Mouse (Mus musculus) natural killer cell, adult 2 months (primary cell): ENCODE results near the gene 2810004N23Rik.
A peak's percentile ranks its signal among the peaks of the same experiment; 100 is the strongest.

Source experiments
- DNase-seq, 2 experiments: peaks; one replicate each; pipeline ENCODE4 v3.0.0; 2022; ENCODE audit warnings: low spot score in 2 of 2

2810004N23Rik gene

DNA sequence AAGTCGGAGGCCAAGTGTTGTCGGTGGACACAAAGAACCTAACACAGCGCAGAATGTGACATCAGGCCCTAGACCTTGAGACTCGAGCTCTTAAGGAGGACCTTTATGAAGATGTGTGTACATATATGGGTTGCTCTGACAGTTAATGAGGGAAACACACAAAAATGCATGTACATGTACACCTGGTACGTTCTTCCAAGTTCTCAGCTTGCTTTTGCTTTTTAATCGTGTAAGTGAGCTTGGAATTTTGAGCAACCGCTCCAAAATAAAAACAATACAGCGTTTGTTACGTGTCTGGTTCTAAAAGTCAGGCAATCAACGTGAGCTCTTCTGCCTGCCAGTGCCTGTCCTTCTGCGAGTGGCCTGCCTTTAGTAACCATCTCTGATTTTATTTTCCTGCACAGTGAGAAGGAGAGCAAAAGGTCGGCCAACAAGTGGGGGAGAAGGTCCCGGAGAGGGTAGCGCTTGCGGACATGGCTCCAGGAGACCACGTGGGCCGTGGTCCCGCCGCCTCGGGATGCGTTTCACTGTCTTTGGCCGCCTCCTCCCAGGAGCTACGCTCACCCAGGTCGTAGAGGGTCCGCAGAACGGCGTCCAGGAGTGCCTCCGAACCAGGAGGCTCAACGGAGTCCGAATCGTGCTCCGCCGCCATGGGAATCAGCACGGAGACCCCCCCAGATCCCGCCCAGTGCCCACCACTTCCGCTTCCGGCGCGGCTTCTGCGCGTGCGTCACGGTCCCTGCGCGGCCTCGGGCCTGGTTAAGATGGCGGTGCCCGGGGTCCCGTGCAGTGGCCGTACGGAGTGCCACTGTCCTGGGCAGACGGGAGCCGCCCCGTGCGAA is at the start of gene 2810004N23Rik, which contains the start of gene Gnpat:
TSS of gene 2810004N23Rik (minus strand) at position 800 of the 842 bp plus-strand sequence.
TSS of gene Gnpat (plus strand) at position 713 of the 842 bp plus-strand sequence.
- DNase-seq = peak; percentile 91 to 92

DNA sequence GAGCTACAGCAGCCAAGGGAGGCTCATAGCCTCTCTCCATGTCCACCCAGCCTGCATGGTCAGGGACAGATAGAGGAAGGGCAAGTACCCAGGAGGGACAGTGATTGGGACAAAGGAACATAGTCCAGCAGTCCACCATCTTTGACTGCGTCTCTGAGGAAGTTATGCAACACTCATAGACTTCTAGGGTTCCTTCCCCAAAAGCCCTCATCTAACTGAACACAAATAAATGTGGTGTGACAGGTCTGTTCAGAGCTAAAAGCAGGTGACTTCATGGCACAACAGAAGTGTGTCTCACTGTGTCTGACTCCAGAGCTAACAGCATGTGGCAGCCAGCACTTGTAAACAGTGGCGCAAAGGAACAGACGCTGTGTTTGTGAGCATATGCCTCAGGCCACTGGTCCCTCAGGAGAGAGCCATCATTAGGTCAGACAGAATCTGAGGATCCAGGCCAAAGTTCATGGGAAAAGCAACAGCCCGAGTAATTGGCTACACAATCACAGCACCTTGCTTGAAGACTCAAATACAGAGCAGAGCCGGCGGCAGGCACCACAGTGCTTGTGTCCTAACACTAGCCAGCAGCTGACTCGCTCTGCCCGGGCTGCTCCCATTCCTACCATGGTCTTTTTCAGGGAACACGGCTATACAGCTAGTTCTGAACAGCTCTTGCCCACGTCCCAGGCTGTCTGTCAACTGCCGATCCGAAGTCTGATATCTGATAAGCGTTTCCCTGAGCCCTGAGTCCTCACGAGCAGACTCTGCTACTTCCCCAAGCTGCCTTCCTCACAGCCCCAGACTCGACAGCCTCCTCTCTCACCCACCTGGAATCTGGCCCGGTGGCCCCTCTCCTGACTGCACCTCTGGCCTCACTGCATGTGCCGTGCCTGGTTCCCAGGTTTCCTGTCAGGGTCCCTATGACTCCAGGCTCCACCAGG is 49.3 kb upstream of the 2810004N23Rik start:
- DNase-seq = no peak

DNA sequence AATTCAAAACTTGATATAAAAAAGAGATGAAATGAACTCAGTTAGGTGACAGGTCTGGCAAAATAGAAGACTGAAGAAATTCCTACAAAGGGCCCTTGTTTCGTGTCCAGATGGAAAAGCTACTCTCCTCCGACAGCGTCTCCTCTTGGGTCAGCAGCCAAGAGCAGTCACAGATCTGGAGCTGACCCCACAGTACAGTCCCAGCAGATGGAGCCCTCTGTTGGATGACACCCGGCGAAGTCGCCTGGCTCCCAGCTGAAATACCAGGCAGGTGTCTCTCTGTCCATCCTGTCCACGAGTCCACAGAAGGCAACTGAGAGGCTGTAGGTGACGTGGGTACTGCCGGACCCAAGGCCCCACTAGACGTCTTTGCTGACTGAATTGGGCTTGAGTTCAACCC is 47.4 kb upstream of the 2810004N23Rik start:
- no peak for DNase-seq

DNA sequence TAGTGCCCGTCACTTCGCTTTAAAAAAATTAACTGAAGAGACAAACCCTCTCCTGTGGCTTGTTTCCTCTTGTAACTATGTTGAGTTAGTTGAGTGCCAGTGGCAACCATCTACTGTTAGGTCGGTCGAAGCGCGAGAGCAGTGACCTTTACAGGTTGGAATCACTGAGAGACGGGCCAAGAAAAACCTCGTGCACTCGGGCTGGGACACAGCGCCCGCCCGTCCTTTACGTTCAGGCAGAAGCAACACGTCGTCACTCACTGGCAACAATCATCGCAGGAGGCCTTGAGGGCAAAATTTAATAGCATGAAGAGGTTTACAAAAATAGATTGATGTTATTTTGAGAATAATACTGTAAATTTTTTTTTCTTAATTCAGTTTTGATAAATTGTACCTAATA is 47.0 kb upstream of the 2810004N23Rik start:
- DNase-seq = no peak

DNA sequence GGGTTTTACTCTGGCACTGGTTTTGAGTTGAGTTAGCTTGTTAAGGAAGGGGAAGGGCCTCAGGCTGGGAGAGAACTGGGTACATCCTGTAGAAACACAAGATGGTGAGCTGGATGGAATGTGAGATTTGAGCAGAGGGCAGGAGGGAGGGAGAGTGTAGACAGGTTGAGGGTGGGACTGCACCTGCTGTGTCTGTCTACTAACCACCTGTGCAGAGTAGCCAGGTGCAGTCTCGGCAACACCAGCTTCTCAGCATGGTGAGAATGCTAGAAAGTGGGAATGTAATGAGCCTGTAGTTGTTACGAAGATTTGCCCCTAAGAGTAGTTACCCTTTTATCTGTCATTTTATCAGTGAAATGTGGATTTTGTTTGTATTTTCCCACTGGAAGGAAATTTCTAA is 42.6 kb upstream of the 2810004N23Rik start:
- no peak for DNase-seq

DNA sequence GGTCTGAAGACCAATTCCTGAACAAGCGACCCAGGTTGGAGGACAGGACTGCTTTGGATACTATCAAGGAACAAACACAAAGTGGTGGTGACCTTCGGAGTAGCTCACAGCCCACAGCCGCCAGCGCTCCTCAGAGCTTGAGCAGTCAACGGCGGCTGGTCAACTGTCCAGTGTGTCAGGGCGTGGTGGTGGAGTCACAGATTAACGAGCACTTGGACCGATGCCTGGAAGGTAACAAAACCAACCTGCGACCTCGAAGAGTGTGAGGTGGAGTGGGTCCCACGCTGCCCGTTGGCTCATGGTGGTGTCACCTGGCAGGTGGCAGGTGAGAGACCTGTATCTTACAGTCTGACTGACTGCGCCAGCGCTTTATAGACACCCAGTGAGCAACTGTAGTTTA is 40.3 kb upstream of the 2810004N23Rik start:
- no peak for DNase-seq

DNA sequence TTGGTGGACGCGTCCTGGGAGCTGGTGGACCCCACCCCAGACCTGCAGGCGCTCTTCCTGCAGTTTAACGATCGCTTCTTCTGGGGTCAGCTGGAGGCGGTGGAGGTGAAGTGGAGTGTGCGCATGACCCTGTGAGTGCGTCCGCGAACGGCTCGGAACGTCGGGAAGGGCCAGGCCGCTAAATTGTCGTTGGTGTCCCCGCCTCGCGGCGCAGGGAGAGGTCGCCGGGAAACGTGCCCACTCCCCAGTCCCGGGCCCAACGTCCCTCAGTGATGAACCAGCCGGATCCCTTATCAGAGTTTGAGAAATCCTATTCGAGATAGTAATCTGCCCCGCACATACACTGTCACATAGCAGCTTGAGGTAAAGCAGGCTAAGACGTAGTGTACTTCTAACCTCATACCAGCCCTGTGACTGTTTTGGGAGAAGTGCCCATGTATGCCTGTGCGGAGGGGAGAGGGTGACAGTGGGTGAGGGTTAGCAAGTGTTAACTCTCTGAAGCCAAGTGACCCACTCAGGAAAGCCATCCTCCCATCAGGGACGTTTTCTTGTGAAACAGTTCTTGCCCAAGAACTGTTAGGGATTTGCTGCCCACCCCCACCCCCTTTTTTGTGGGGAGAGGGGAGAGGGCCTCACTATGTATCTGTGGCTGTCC is 35.5 kb upstream of the 2810004N23Rik start:
- DNase-seq = no peak

DNA sequence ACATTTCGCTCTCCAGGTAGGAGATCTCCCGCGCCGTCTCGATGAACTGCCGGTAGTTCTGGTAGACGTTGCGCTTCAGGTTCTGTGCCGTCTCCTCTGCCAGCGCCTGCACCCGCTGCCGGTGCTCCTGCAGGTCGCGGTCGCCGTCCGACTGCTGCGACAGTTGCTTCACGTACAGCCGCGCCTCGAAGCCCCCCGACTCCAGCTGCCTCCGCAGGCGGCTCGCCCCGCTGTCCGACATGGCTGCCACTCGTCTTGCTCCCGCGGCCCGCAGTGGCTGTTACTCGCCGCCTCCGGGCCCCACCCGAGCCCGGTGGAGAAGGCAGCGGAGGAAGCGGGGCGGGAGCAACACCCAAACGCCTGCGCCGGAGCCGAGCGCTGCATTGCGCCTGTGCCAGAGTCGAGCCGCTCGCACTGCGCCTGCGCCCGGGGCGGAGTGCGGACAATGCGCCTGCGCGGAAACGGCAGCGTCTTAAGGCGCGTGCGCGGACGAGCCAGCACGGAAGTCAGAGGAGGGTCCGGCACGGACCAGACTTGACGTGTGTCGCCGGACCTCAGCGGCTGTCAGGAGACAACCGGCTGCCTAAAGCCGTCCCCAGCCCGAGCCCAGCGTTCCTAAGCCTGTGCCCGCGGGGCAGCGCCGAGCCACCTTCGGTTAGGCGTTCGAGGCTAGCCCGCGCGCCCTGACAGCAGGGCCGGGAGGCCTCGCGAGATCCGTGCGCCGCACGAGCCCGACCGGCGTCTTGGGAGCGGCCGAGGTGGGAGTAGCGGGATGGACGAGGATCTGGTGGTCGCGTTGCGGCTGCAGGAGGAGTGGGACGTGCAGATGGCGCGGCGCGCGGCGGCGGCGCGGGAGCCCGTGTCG is 34.7 kb upstream of the 2810004N23Rik start, which contains the start of the genes Exoc8 and Sprtn:
TSS of gene Exoc8 (minus strand) at position 320 of the 865 bp plus-strand sequence.
TSS of gene Sprtn (plus strand) at position 501 of the 865 bp plus-strand sequence.
- peak; percentile 96 to 97 for DNase-seq

DNA sequence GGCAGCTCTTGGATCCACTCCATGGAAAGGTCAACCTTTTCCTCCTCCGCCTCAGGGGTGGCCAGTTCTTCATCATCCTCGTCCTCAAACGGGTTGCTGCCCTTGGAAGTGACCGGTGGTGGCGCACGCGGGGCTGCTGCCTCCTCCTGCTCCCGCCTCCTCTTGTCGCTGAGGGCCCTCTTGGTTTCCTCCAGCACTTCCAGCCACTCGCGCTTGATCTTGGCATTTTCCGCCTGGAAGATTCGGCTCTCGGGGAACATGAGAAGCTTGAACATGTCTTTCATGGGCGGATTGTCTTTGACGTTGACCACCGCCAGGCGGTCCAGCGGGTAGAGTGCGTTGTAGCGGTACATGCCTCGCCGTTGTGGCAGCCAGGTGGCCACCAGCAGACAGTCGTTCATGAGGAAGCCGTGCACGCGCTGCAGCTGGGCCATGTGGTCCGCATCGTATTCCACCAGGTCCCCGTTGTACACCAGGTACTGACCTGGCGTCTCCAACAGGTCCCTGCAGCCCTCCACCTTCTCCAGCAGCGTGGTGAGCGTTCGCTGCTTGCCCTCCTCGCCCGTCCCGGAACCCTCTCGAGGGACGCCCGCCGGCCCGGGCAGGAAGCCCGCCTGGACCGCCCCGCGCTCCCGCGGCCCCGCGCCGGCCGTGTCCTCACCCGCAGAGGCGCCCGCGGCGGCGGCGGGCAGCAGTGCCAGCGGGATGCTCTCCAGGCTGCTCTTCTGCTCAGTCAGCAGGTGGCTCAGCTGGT is 33.9 kb upstream of the 2810004N23Rik start:
- peak; percentile 56 to 60 for DNase-seq

DNA sequence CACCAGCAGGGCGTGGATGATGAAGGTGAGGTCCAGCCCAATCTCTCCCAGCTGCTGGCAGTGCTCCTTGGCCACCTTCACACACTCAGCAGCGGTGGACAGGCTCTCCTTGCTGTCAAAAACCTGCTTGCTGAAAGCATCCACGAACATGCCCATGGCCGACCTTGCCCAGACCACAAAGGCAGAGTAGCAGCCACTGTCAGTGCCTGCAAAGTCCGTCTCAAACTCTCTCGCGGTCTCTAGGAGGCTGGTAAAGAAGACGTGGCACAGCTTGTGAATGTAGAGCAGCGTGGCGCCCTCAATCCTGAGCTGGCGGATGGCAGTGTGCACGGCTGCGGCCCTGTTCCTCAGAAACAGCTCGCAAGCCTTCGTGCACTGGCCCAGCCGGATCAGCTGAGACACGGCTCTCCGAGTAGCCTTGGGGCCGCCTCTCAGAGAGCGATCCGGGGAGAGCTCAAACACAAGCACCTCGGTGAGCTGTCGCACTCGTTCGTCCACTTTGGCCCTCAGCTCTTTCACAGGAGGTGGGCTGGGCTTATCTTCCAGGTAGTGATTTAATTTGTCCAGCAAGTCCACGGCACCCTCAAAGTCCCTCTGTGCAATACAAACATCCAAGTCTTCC is 33.2 kb upstream of the 2810004N23Rik start:
- no peak for DNase-seq

DNA sequence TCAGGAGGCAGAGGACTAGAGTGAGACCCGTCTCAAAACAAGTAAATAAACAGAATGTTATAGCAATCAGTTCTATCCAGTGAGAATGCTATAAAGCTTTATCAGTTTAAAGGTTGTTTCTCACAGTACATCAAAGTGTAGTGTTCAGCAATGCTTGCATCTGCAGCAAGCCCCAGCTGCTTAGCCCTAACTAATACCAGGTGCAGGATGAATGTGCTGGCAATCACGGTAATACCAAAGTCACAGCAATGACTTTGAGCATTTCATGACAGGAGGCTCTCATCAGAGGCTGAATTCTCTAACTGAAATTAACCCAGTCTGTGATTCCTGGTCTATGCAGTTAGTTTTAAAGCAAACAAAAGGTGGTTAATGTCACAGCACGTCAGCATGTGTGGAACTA is 29.7 kb upstream of the 2810004N23Rik start:
- DNase-seq = no peak

DNA sequence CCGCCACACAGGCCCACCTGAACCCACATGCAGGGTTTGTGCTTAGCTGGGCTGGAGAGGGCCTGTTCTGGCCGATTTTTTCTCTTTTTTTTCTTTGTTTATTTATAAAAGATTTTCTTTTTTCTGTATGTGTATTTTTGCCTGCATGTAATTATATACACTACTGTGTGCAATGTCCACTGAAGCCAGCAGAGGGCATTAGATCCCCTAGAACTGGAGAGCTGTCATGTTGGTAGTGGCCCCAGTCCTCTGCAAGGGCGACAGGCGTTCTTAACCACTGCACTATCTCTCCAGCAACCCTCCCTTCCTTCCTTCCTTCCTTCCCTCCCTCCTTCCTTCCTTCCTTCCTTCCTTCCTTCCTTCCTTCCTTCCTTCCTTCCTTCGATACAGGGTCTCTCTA is 25.5 kb upstream of the 2810004N23Rik start:
- DNase-seq = no peak

DNA sequence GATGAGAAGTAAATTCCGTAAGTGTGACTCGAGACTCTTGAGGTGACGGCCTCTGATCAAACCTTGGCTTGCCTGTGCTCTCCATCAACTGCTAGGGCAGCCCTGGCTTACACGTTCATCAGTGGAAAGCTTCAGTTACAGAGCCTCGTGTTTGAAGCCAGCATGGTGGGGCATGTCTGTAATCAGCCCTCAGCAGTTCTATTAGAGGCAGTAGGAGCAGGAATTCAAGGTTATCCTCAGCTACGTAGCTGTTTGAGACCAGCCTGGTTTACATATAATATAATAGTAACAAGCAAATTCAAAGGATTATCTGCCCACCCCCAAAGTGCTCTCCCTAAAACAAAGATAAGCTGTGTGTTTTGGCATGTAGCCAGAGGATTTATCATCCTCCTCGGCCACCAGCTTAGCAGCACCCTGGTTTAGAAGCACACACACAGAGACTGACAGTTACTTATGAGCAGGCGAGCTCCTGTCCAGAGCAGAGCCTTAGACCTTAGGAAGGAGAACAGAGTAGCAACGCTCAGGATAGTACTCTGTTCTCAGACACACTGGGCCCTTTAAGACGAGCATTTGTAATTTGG is 16.1 kb upstream of the 2810004N23Rik start:
- DNase-seq = no peak

DNA sequence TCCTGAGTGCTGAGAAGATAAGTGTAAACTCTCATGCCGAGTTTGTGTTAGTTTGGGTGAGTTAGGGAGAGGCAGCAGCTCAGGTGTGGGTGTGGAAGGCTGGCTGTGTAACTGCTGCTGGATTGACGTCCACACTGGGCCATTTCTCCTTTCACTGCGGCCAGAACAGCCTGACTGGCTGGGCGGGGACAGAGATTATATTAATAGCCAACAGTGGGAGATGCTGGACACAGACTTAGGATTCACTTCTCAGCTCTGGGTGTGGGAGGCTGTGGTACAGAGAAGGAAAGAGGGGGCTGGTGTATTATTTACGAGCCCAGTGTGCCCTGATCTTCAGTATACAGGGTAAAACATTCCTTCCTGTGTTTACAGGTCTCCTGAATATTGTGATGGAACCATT is 15.2 kb upstream of the 2810004N23Rik start:
- no peak for DNase-seq

DNA sequence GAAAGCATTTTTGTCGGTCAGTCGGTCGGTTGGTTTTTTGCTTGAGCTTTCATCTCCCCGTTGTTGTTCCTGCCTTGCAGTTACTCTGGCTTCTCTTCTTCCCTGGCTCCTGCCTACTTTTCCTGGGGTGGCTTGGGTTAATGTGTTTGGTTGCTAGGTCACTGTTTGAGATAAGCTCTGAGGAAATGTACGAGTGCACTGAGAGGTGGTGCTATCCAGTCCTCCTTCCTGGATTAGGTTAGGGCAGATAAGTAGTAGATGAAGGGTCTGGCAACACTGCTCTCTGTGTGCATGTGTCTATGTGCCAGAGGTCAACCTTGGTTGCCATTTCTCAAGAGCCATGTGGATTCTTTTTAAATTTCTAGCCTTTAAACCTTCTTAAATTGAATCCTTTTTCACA is 9.8 kb upstream of the 2810004N23Rik start:
- DNase-seq = no peak

DNA sequence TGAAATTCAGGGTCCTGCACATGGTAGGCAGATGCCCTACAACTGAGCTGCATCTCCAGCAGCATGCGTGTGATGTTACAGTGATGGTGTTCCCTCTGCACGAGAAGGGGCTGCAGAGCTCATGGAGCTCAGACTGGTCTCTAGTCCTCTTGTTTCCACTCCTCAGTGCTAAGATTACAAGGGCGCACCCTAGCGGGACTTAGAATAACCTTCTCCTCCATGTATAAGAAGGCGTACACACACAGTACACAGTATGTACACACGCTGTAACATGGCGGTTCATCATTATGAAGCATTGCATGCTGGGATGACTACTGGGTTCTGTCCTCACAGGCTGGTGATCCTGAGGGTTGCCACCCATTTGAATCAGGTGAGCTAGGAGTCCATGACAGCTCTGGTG is 9.2 kb upstream of the 2810004N23Rik start:
- no peak for DNase-seq

DNA sequence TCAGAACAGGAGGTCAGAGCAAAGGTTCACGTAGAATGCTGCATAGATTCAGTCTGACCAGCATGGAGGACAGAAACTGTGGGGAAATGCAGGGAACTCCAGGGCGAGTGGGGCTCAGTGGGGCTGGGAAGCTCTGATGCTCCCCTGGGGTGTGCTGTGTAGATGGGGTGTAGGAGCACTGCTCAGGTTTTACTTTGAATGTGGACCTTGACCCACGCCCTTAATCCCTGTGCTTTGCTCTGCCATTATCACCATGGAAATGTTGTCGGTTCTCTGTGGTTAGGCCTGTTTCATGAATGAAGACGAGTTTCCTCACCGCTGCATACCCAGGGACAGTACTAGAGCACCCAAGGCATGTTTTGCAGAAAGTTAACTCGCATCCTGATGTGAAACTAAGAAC is 8.6 kb upstream of the 2810004N23Rik start:
- DNase-seq = no peak

DNA sequence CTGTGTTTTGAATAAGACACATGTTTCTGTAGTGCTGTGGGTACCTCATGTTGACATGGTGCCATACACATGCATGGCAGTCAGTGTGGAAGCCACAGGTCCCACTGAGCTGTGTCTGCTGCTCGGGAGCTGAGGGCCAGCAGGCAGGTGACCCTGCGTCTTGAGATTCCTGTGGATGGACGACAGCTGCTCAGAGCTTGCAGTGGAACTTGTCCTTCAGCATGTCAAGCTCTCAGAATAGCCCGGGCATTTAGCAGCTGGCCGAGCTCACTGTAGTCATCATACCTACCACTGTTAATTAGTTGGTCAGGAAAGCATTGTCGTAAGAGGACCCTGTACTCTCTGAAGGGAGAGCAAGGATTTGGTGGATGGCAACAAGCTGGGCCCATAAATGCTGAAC is 6.8 kb upstream of the 2810004N23Rik start:
- DNase-seq = no peak

DNA sequence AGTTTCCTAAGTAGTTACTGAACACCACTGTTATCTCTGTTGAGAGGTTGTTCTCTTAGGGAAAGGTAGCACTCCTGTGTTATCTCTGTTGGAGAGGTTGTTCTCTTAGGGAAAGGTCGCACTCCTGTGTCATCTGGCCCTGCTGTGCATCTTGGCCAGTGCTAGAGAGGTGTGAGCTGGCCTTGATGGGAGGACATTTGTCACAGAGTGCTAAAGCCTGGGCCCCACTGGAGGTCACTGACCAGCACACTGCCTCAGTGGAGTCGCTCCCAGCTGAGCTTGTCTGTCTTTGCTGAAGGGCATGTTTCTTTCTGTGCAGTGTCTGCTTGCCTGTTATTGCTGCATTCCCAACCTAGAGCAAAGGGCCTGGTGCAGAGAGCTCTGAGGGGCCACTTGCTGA is 4.2 kb upstream of the 2810004N23Rik start:
- no peak for DNase-seq
